Mouse (Mus musculus) stomach, postnatal 0 days (tissue): ENCODE results near the gene Utp6.

ENCODE experiments used
- CTCF ChIP-seq: IDR thresholded peaks from 2 replicates; pipeline ENCODE4 v1.5.1; 2016; ENCODE audit warnings: antibody characterized with exemption, low read depth, mild to moderate bottlenecking, moderate library complexity
- EP300 ChIP-seq: optimal IDR thresholded peaks from 2 replicates; pipeline ENCODE3; 2016; ENCODE audit warnings: antibody characterized with exemption

- TF ChIP-seq CTCF = no peak
- TF ChIP-seq EP300 = no peak
Observed at GRCm38 (mm10) chr11:79994271-79994988, 32.2 kb upstream of the Utp6 start.
